Mouse (Mus musculus) heart, postnatal 0 days (tissue): ENCODE measurements around the gene Ovca2. TPM values are rescaled to one million over a fixed set of nuclear protein-coding genes. Genes with fewer than 3 reads are reported as not detected.

Source experiments
- ATAC-seq: fragments of 200-750 bp; cut with Nextera tagmentation; 2 replicates; pipeline ENCODE4 v1.8.0; 2017; ENCODE audit warnings: low read depth, moderate number of reproducible peaks, moderate library complexity; ENCODE audit not compliant: insufficient read depth
- DNase-seq: peaks from one replicate; pipeline ENCODE4 v3.0.0-alpha.2; 2016; ENCODE audit warnings: low spot score
- H3K27ac ChIP-seq: fragments of 300-500 bp; sonication (generic); 2 replicates; pipeline ENCODE4 v1.5.1; 2014; ENCODE audit warnings: low read depth, mild to moderate bottlenecking
- H3K27me3 ChIP-seq: fragments of 300-500 bp; sonication (generic); 2 replicates; pipeline ENCODE4 v1.6.1; 2014; ENCODE audit warnings: low read length, mixed read lengths; ENCODE audit not compliant: control insufficient read depth, insufficient read depth
- H3K36me3 ChIP-seq: fragments of 300-500 bp; sonication (generic); replicated peaks from 2 replicates; pipeline ENCODE4 v1.6.1; 2014; ENCODE audit warnings: low read length, mixed read lengths; ENCODE audit not compliant: control insufficient read depth, insufficient read depth
- H3K4me1 ChIP-seq: fragments of 300-500 bp; sonication (generic); 2 replicates; pipeline ENCODE4 v1.6.1; 2014; ENCODE audit warnings: antibody characterized with exemption; ENCODE audit not compliant: control insufficient read depth, insufficient read depth
- H3K4me2 ChIP-seq: fragments of 300-500 bp; sonication (generic); 2 replicates; pipeline ENCODE4 v1.6.1; 2014; ENCODE audit warnings: low read depth, mild to moderate bottlenecking, low read length, moderate library complexity
- H3K4me3 ChIP-seq: fragments of 300-500 bp; sonication (generic); 2 replicates; pipeline ENCODE4 v1.5.1; 2014; ENCODE audit warnings: low read depth, low read length
- H3K9ac ChIP-seq: fragments of 300-500 bp; sonication (generic); replicated peaks from 2 replicates; pipeline ENCODE4 v1.6.1; 2014; ENCODE audit warnings: low read depth, low read length, mixed read lengths
- H3K9me3 ChIP-seq: fragments of 300-500 bp; sonication (generic); replicated peaks from 2 replicates; pipeline ENCODE4 v1.6.1; 2016; ENCODE audit warnings: low read length; ENCODE audit not compliant: control insufficient read depth
- CTCF ChIP-seq: IDR thresholded peaks from 2 replicates; pipeline ENCODE4 v1.5.1; 2016; ENCODE audit warnings: antibody characterized with exemption, control low read depth, low read depth
- EP300 ChIP-seq: IDR thresholded peaks from 2 replicates; pipeline ENCODE4 v1.6.1; 2016; ENCODE audit warnings: antibody characterized with exemption, low read depth
- WGBS: fragments of 180-500 bp; shearing (Covaris S2); extraction: QIAGEN DNeasy Blood & Tissue Kit; methylation state at CpG from one replicate; pipeline ENCODE4 v1.1.7; 2014; 5-methylcytosine and 5-hydroxymethylcytosine counted together
- polyA plus RNA-seq: library from polyadenylated mRNA; unstranded; fragments of >200 nt; fragmentation: Nextera tagmentation; extraction: Ambion mirVana; gene quantifications from 2 replicates; pipeline ENCODE4 v1.2.1, GENCODE M21; 2015
- total RNA-seq: library from RNA; depleted of rRNA; stranded (reverse); fragments of >200 nt; gene quantifications from 2 replicates; pipeline ENCODE4 v1.2.3, GENCODE M21; 2014; ENCODE audit warnings: low replicate concordance

The Ovca2 gene
- total and polyA plus RNA-seq, 2 experiments from 2014 or later, result 8.9 to 12.9 TPM

GRCm38 (mm10) chr11:75162591-75163080 is 16.0 kb downstream of the Ovca2 start:
- peaks cover 52% of the 10 kb centered on the region for H3K36me3 ChIP-seq
- no peak overlapping the region for H3K9ac ChIP-seq
- H3K4me1 ChIP-seq, result peaks cover 3% of the 10 kb centered on the region; the same call in 1 of the 2 replicates
- TF ChIP-seq EP300 (no peak), CTCF (no peak)
- DNase-seq (no peak), ATAC-seq (no peak)
- no peak overlapping the region for H3K4me2 ChIP-seq
- no peak overlapping the region for H3K4me3 ChIP-seq
- peaks cover 23% of the 10 kb centered on the region for H3K27me3 ChIP-seq
- no peak overlapping the region for H3K27ac ChIP-seq
- WGBS, result 76% methylated on average over 12 of the region's 12 CpGs
- H3K9me3 ChIP-seq, result no peaks in the 10 kb centered on the region

GRCm38 (mm10) chr11:75161417-75162008 is 17.1 kb downstream of the Ovca2 start:
- WGBS, result 49% methylated on average over 4 of the region's 4 CpGs
- Histone ChIP-seq H3K27me3 (peaks cover 19% of the 10 kb centered on the region), H3K27ac (peak overlapping the region; percentile 18; the same call in 1 of the 2 replicates), H3K9me3 (no peaks in the 10 kb centered on the region), H3K4me3 (no peak overlapping the region), H3K4me1 (peaks cover 10% of the 10 kb centered on the region; the same call in 1 of the 2 replicates), H3K9ac (no peak overlapping the region), H3K4me2 (no peak overlapping the region), H3K36me3 (peaks cover 52% of the 10 kb centered on the region)
- TF ChIP-seq CTCF, result no peak
- no peak for TF ChIP-seq EP300
- DNase-seq (no peak), ATAC-seq (no peak)

GRCm38 (mm10) chr11:75160954-75161353 is 17.7 kb downstream of the Ovca2 start:
- DNase-seq, result no peak
- H3K27me3 ChIP-seq, result peaks cover 13% of the 10 kb centered on the region
- H3K9me3 ChIP-seq, result no peaks in the 10 kb centered on the region
- no peak for ATAC-seq
- peaks cover 57% of the 10 kb centered on the region for H3K36me3 ChIP-seq
- WGBS, result 77% methylated on average over 7 of the region's 7 CpGs
- peaks cover 9% of the 10 kb centered on the region; the same call in 1 of the 2 replicates for H3K4me1 ChIP-seq
- no peak overlapping the region for H3K27ac ChIP-seq
- H3K4me2 ChIP-seq, result no peak overlapping the region
- TF ChIP-seq EP300, result no peak
- H3K9ac ChIP-seq, result no peak overlapping the region
- no peak overlapping the region for H3K4me3 ChIP-seq

- ATAC-seq, result peak; percentile 21; the same call in 1 of the 2 replicates
- no peaks in the 10 kb centered on the region for H3K9me3 ChIP-seq
- TF ChIP-seq CTCF (peak; percentile 48), EP300 (no peak)
- no peak for DNase-seq
- peaks cover 53% of the 10 kb centered on the region for H3K36me3 ChIP-seq
- H3K9ac ChIP-seq, result no peak overlapping the region
- peaks cover 6% of the 10 kb centered on the region; the same call in 1 of the 2 replicates for H3K4me1 ChIP-seq
- H3K4me3 ChIP-seq, result no peak overlapping the region
- H3K27ac ChIP-seq, result no peak overlapping the region
- no peak overlapping the region for H3K4me2 ChIP-seq
- no peaks in the 10 kb centered on the region for H3K27me3 ChIP-seq
- 45% methylated on average over 2 of the region's 2 CpGs for WGBS
Observed at GRCm38 (mm10) chr11:75159564-75159963, 19.1 kb downstream of the Ovca2 start.

GRCm38 (mm10) chr11:75158432-75158831 is 20.2 kb downstream of the Ovca2 start:
- H3K36me3 ChIP-seq, result peaks cover 46% of the 10 kb centered on the region
- 87% methylated on average over 14 of the region's 14 CpGs for WGBS
- H3K27ac ChIP-seq, result peak overlapping the region; percentile 7; the same call in 1 of the 2 replicates

More at GRCm38 (mm10) chr11:75158432-75158831, 20.2 kb downstream of the Ovca2 start:
- Histone ChIP-seq H3K9me3 (no peaks in the 10 kb centered on the region), H3K27me3 (no peaks in the 10 kb centered on the region), H3K9ac (no peak overlapping the region), H3K4me2 (no peak overlapping the region), H3K4me1 (peaks cover 6% of the 10 kb centered on the region; the same call in 1 of the 2 replicates), H3K4me3 (no peak overlapping the region)
- no peak for ATAC-seq
- TF ChIP-seq EP300 (no peak), CTCF (no peak)
- DNase-seq, result no peak
